Mouse (Mus musculus): ENCODE data around the gene Scpep1. TPM values are rescaled to one million over a fixed set of nuclear protein-coding genes. Genes with fewer than 3 reads are reported as not detected.

Gene Scpep1
- polyA plus RNA-seq, 1 experiment from 2014 or later = 67.2 TPM

GRCm38 (mm10) chr11:88953582-88953981, 1.7 kb downstream of the Scpep1 start:
- DNase-seq (ENCODE audit: low spot score) (no peak), ATAC-seq (ENCODE audit: low FRiP score, low TSS enrichment) (no peak)
- no peak overlapping the region for H3K9ac ChIP-seq (ENCODE audit: low read length)
- no peaks in the 10 kb centered on the region for H3K4me1 ChIP-seq (replicated peaks; ENCODE audit: control insufficient read depth, insufficient read depth)
- H3K27ac ChIP-seq (replicated peaks) = no peak overlapping the region
- TF ChIP-seq CTCF (IDR thresholded peaks at IDR 0.05; ENCODE audit: low read depth) (no peak), EP300 (optimal IDR thresholded peaks at IDR 0.05) (no peak)
- H3K4me2 ChIP-seq (replicated peaks; ENCODE audit: low read depth) = no peak overlapping the region
- H3K36me3 ChIP-seq (ENCODE audit: control insufficient read depth, insufficient read depth, low read length) = 0 out of 2 replicates have a peak, but pooled peaks cover 5% of the 10 kb centered on the region
- WGBS = 83% methylated on average over 3 of the region's 3 CpGs
- no peak overlapping the region for H3K4me3 ChIP-seq (ENCODE audit: low read depth, low read length)
- no peaks in the 10 kb centered on the region for H3K9me3 ChIP-seq (ENCODE audit: control insufficient read depth, low read length)
- no peaks in the 10 kb centered on the region for H3K27me3 ChIP-seq (ENCODE audit: control insufficient read depth, insufficient read depth, low read length)

GRCm38 (mm10) chr11:88952117-88952516, 3.1 kb downstream of the Scpep1 start:
- H3K9ac ChIP-seq (ENCODE audit: low read length) = no peak overlapping the region
- no peak overlapping the region for H3K4me3 ChIP-seq (ENCODE audit: low read depth, low read length)
- H3K4me2 ChIP-seq (replicated peaks; ENCODE audit: low read depth) = no peak overlapping the region
- TF ChIP-seq CTCF (IDR thresholded peaks at IDR 0.05; ENCODE audit: low read depth) = no peak
- TF ChIP-seq EP300 (optimal IDR thresholded peaks at IDR 0.05) = no peak
- no peaks in the 10 kb centered on the region for H3K9me3 ChIP-seq (ENCODE audit: control insufficient read depth, low read length)
- H3K36me3 ChIP-seq (ENCODE audit: control insufficient read depth, insufficient read depth, low read length) = 0 out of 2 replicates have a peak, but pooled peaks cover 5% of the 10 kb centered on the region
- DNase-seq (ENCODE audit: low spot score) (no peak), ATAC-seq (ENCODE audit: low FRiP score, low TSS enrichment) (no peak)
- no peaks in the 10 kb centered on the region for H3K4me1 ChIP-seq (replicated peaks; ENCODE audit: control insufficient read depth, insufficient read depth)
- 88% methylated on average over 5 of the region's 5 CpGs for WGBS
- no peaks in the 10 kb centered on the region for H3K27me3 ChIP-seq (ENCODE audit: control insufficient read depth, insufficient read depth, low read length)
- H3K27ac ChIP-seq (replicated peaks) = no peak overlapping the region

GRCm38 (mm10) chr11:88951576-88951975, 3.7 kb downstream of the Scpep1 start:
- no peak for TF ChIP-seq EP300 (optimal IDR thresholded peaks at IDR 0.05)
- TF ChIP-seq CTCF (IDR thresholded peaks at IDR 0.05; ENCODE audit: low read depth) = no peak
- H3K27ac ChIP-seq (replicated peaks) = no peak overlapping the region
- DNase-seq (ENCODE audit: low spot score) = no peak
- no peaks in the 10 kb centered on the region for H3K9me3 ChIP-seq (ENCODE audit: control insufficient read depth, low read length)
- no peak overlapping the region for H3K9ac ChIP-seq (ENCODE audit: low read length)
- H3K4me2 ChIP-seq (replicated peaks; ENCODE audit: low read depth) = no peak overlapping the region
- H3K27me3 ChIP-seq (ENCODE audit: control insufficient read depth, insufficient read depth, low read length) = no peaks in the 10 kb centered on the region
- WGBS = 93% methylated on average over 2 of the region's 2 CpGs
- H3K36me3 ChIP-seq (ENCODE audit: control insufficient read depth, insufficient read depth, low read length) = 0 out of 2 replicates have a peak, but pooled peaks cover 5% of the 10 kb centered on the region
- no peaks in the 10 kb centered on the region for H3K4me1 ChIP-seq (replicated peaks; ENCODE audit: control insufficient read depth, insufficient read depth)
- H3K4me3 ChIP-seq (ENCODE audit: low read depth, low read length) = no peak overlapping the region
- no peak for ATAC-seq (ENCODE audit: low FRiP score, low TSS enrichment)

- Histone ChIP-seq H3K9ac (ENCODE audit: low read length) (0 out of 2 replicates have a peak overlapping the region, but pooled peaks have one; percentile 13), H3K36me3 (ENCODE audit: control insufficient read depth, insufficient read depth, low read length) (0 out of 2 replicates have a peak, but pooled peaks cover 5% of the 10 kb centered on the region), H3K9me3 (ENCODE audit: control insufficient read depth, low read length) (no peaks in the 10 kb centered on the region), H3K27ac (replicated peaks) (peak overlapping the region; percentile 67), H3K4me1 (replicated peaks; ENCODE audit: control insufficient read depth, insufficient read depth) (no peaks in the 10 kb centered on the region), H3K4me2 (replicated peaks; ENCODE audit: low read depth) (no peak overlapping the region), H3K4me3 (ENCODE audit: low read depth, low read length) (no peak overlapping the region), H3K27me3 (ENCODE audit: control insufficient read depth, insufficient read depth, low read length) (no peaks in the 10 kb centered on the region)
- TF ChIP-seq CTCF (IDR thresholded peaks at IDR 0.05; ENCODE audit: low read depth) (no peak), EP300 (optimal IDR thresholded peaks at IDR 0.05) (no peak)
- ATAC-seq (ENCODE audit: low FRiP score, low TSS enrichment) (no peak), DNase-seq (ENCODE audit: low spot score) (no peak)
- WGBS = 82% methylated on average over 13 of the region's 13 CpGs
Observed at GRCm38 (mm10) chr11:88950640-88951250, 4.5 kb downstream of the Scpep1 start.

GRCm38 (mm10) chr11:88949802-88950639, 5.2 kb downstream of the Scpep1 start:
- no peaks in the 10 kb centered on the region for H3K27me3 ChIP-seq (ENCODE audit: control insufficient read depth, insufficient read depth, low read length)
- DNase-seq (ENCODE audit: low spot score) = no peak
- H3K36me3 ChIP-seq (ENCODE audit: control insufficient read depth, insufficient read depth, low read length) = 0 out of 2 replicates have a peak, but pooled peaks cover 8% of the 10 kb centered on the region
- H3K4me3 ChIP-seq (ENCODE audit: low read depth, low read length) = no peak overlapping the region
- no peak for ATAC-seq (ENCODE audit: low FRiP score, low TSS enrichment)
- H3K4me2 ChIP-seq (replicated peaks; ENCODE audit: low read depth) = no peak overlapping the region
- no peaks in the 10 kb centered on the region for H3K4me1 ChIP-seq (replicated peaks; ENCODE audit: control insufficient read depth, insufficient read depth)
- 0 out of 2 replicates have a peak overlapping the region, but pooled peaks have one; percentile 13 for H3K9ac ChIP-seq (ENCODE audit: low read length)
- H3K9me3 ChIP-seq (ENCODE audit: control insufficient read depth, low read length) = no peaks in the 10 kb centered on the region
- TF ChIP-seq CTCF (IDR thresholded peaks at IDR 0.05; ENCODE audit: low read depth) (no peak), EP300 (optimal IDR thresholded peaks at IDR 0.05) (no peak)
- H3K27ac ChIP-seq (replicated peaks) = peak overlapping the region; percentile 67
- WGBS = 73% methylated on average over 8 of the region's 8 CpGs

Measured in stomach, postnatal 0 days (tissue).